Mouse (Mus musculus): Measurements from ENCODE around the gene Gm13539. TPM values are rescaled to one million over a fixed set of nuclear protein-coding genes. Genes with fewer than 3 reads are reported as not detected.

Gene Gm13539
- polyA plus RNA-seq (2017; shearing (Covaris generic)) = not detected

DNA sequence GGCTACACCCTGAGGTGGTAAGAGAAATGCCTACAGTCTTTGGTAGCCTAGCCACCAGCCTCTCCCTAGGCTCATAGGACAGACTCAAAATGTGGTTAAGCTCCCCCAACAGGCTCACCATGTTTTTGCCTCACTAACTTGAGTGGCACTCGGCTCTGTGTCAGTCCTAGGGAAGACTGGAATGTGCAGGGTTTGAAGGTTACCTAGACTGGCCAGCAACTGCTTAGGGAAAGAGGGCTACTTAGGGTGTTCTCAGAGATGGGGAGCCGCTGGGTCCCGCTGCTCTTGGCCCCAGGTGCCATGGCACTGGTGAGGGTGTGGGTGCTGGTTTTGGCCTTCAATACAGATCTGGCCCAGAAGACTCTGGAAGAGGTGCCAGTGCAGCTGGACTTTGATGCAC, at the start of gene Gm13539:
Gene Gm13539, plus strand, starts transcription at position 301 of the 400 bp plus-strand sequence.

DNA sequence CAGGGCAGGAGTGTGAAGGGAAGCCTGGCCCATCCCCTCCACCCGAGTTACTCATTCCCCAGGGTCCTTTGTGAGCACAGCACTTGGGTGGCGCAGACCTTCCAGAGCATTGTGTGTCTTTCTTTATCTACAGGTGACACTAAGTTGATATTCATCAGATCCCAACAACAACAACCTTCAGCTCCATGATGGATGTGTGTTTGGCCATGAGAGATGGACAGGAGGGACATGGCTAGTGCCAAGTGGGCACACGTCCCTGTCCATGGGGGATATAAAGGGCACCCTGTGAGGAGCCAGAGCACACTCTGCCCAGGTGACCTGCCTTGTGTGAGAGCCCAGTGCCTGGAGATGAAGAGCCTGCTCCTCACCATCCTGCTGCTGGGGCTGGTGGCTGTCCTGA, 45.3 kb upstream of the Gm13539 start, which contains the start of gene Obp2b:
Gene Obp2b, plus strand, starts transcription at position 301 of the 400 bp plus-strand sequence.

DNA sequence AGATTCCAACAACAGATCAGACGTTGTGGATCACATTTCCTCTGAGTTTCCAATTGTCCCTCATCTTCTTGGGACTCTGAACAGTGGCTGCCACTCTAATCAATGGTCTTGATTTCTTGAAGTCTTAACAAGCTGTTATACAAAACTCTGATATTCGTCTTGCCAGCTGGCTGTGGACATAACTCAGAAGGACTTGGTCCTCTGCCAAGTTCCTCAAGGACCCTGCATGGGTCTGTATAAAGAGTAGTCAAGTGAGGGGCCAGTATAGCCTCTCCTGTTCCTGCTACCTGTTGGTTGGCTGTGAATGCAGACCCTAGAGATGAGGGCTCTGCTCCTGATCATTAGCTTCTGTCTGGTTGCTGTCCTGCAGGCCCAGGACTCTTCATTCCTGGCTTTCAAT, 16.8 kb upstream of the Gm13539 start, which contains the start of gene Lcn3:
Gene Lcn3, plus strand, starts transcription at position 301 of the 400 bp plus-strand sequence.

DNA sequence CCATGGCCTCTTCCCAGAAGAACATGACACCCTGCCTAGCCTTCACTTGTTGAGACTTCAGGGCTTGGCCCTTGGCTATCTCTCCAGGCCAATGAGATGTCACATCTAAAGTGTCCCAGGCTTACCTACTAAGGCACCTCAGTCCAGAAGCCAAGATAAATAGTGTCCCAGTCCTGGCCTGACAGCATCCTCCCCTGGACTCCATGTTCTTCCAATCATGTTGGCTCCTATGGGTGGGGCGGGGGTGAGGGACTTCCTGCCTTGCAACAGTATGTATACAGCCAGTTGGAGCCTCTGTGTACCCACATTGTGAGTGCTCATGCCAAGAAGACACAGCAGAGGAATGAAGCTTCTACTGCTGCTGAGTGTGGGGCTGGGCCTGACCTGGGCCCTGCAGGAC, 5.3 kb upstream of the Gm13539 start, which contains the start of gene Lcn11:
Gene Lcn11, plus strand, starts transcription at position 301 of the 400 bp plus-strand sequence.

DNA sequence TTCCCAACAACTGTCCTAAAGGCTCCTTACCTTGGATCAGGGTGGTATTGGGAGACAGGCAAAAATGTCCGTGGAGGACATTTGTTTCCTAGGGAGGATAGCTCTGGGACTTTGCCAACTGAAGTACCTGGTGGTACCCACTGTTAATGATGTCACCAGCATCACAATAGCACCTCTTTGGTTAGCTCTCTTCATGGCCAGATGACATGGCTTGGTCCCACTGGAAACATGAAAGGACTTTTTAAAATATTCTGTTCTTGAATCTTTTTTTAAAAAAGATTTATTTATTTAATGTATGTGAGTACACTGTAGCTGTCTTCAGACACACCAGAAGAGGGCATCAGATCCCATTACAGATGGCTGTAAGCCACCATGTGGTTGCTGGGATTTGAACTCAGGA, 33.7 kb downstream of the Gm13539 start, which contains the start of gene Glt6d1:
Gene Glt6d1, minus strand, starts transcription at position 101 of the 400 bp plus-strand sequence.

DNA sequence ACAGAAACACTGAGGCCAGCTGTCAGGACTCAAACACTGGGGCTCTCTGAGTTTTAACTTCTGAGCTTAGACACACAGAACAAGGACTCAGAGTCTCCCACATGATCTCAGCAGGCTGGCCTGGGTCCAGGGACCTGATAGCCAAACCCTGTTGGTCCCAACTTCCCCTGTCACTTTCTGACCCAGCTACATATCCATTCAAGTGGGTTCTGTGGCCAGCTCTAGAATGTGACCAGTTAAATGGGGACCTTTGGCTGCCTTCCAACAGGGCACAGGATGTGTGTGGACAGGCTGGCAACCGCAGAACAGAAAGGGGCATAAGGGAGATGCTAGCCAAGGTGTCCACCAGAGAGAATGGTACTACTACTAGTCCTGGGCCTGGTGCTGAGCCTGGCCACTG, 40.7 kb downstream of the Gm13539 start, which contains the start of gene Lcn9:
Gene Lcn9, plus strand, starts transcription at position 348 of the 400 bp plus-strand sequence.

Other genes starting within 250 kb of the Gm13539 start
- 65.0 TPM for gene Traf2, start 235.3 kb upstream of the Gm13539 start, polyA plus RNA-seq (2017; shearing (Covaris generic))
- gene Edf1, start 224.4 kb upstream of the Gm13539 start, polyA plus RNA-seq (2017; shearing (Covaris generic)) = 209 TPM
- 2.0 TPM for gene Mamdc4, start 207.4 kb upstream of the Gm13539 start, polyA plus RNA-seq (2017; shearing (Covaris generic))
- 48.3 TPM for gene Phpt1, start 207.0 kb upstream of the Gm13539 start, polyA plus RNA-seq (2017; shearing (Covaris generic))
- gene Ajm1, start 200.5 kb upstream of the Gm13539 start, polyA plus RNA-seq (2017; shearing (Covaris generic)) = not detected
- 41.4 TPM for gene Rabl6, start 173.7 kb upstream of the Gm13539 start, polyA plus RNA-seq (2017; shearing (Covaris generic))
- not detected for gene Ccdc183, start 164.6 kb upstream of the Gm13539 start, polyA plus RNA-seq (2017; shearing (Covaris generic))
- gene Tmem141, start 160.3 kb upstream of the Gm13539 start, polyA plus RNA-seq (2017; shearing (Covaris generic)) = 3.4 TPM
- gene Fcna, start 154.2 kb upstream of the Gm13539 start, polyA plus RNA-seq (2017; shearing (Covaris generic)) = not detected
- gene Lcn8, start 129.1 kb upstream of the Gm13539 start, polyA plus RNA-seq (2017; shearing (Covaris generic)) = not detected
- not detected for gene Lcn5, start 124.3 kb upstream of the Gm13539 start, polyA plus RNA-seq (2017; shearing (Covaris generic))
- gene Lcn6, start 105.5 kb upstream of the Gm13539 start, polyA plus RNA-seq (2017; shearing (Covaris generic)) = not detected
- not detected for gene Lcn10, start 99.5 kb upstream of the Gm13539 start, polyA plus RNA-seq (2017; shearing (Covaris generic))
- not detected for gene Obp2a, start 82.2 kb upstream of the Gm13539 start, polyA plus RNA-seq (2017; shearing (Covaris generic))
- gene Bmyc, start 75.5 kb upstream of the Gm13539 start, polyA plus RNA-seq (2017; shearing (Covaris generic)) = 21.5 TPM
- gene Obp2b, start 45.2 kb upstream of the Gm13539 start, polyA plus RNA-seq (2017; shearing (Covaris generic)) = not detected
- not detected for gene Lcn3, start 16.7 kb upstream of the Gm13539 start, polyA plus RNA-seq (2017; shearing (Covaris generic))
- not detected for gene Lcn11, start 5.2 kb upstream of the Gm13539 start, polyA plus RNA-seq (2017; shearing (Covaris generic))
- gene Glt6d1, start 33.6 kb downstream of the Gm13539 start, polyA plus RNA-seq (2017; shearing (Covaris generic)) = not detected
- not detected for gene Lcn9, start 40.9 kb downstream of the Gm13539 start, polyA plus RNA-seq (2017; shearing (Covaris generic))
- not detected for gene Sohlh1, start 65.0 kb downstream of the Gm13539 start, polyA plus RNA-seq (2017; shearing (Covaris generic))
- not detected for gene Kcnt1, start 81.5 kb downstream of the Gm13539 start, polyA plus RNA-seq (2017; shearing (Covaris generic))
- 19.5 TPM for gene Camsap1, start 201.0 kb downstream of the Gm13539 start, polyA plus RNA-seq (2017; shearing (Covaris generic))
- gene Ubac1, start 239.5 kb downstream of the Gm13539 start, polyA plus RNA-seq (2017; shearing (Covaris generic)) = 49.1 TPM

All from effector memory CD4-positive, alpha-beta T cell, adult 5 months (primary cell).